Mouse (Mus musculus): Measurements from ENCODE around the gene Syt5.

Syt5 gene

GRCm38 (mm10) chr7:4522292-4522691 is 25.0 kb downstream of the Syt5 start:
- DNase-seq (ENCODE audit: low spot score), result no peak

- DNase-seq (ENCODE audit: low spot score), result no peak
Observed at GRCm38 (mm10) chr7:4521231-4522003, 25.9 kb downstream of the Syt5 start.

GRCm38 (mm10) chr7:4518487-4518886 is 28.9 kb downstream of the Syt5 start:
- no peak for DNase-seq (ENCODE audit: low spot score)

GRCm38 (mm10) chr7:4516332-4517050 is 30.9 kb downstream of the Syt5 start, which contains the start of gene Tnnt1:
Tnnt1 (minus strand) TSS chr7:4516382.
- DNase-seq (ENCODE audit: low spot score), result no peak

GRCm38 (mm10) chr7:4515853-4516252 is 31.5 kb downstream of the Syt5 start:
- DNase-seq (ENCODE audit: low spot score), result no peak

GRCm38 (mm10) chr7:4513829-4514712 is 33.3 kb downstream of the Syt5 start:
- DNase-seq (ENCODE audit: low spot score), result no peak

- DNase-seq (ENCODE audit: low spot score), result no peak
Observed at GRCm38 (mm10) chr7:4513236-4513635, 34.1 kb downstream of the Syt5 start.

GRCm38 (mm10) chr7:4511489-4512224 is 35.7 kb downstream of the Syt5 start:
- DNase-seq (ENCODE audit: low spot score), result no peak

DNA sequence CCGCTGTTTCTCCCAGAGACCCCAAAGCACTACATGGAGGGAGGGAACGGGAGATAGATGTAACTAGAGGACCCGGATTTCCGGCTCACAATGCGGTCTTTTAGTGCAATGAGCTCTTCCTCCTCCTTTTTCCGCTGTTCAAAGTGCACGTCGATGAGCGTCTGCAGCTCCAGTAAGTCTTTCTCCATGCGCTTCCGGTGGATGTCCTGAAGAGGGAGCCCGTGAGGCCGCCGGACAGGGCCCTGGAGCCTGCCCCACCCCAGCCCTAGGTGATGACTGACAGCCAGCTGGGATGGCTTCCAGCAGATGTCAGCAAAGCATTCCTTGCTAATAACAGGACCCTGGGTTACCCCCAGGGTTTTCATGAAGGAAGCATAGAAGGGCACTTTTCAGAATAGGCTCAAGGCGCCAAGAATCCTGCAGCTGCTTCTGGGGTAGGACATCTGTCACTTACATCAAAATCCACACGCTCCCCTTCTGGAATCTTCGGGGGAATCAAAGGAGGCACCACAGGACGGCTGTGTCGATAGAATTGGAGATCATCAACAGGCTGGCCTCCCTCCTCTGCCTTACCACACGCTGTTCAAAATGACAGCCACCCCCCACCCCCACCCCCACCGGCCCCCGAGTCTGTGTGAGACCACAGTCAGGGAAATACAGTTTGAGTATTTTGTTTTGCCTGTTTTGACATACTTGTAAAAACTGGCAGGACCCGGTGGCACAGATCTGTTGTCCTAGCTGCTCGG is 37.3 kb downstream of the Syt5 start:
- DNase-seq (ENCODE audit: low spot score), result no peak

- DNase-seq (ENCODE audit: low spot score), result no peak
Observed at GRCm38 (mm10) chr7:4508739-4509116, 38.6 kb downstream of the Syt5 start.

GRCm38 (mm10) chr7:4508062-4508738 is 39.1 kb downstream of the Syt5 start:
- DNase-seq (ENCODE audit: low spot score), result no peak

- DNase-seq (ENCODE audit: low spot score), result no peak
Observed at GRCm38 (mm10) chr7:4507220-4507619, 40.1 kb downstream of the Syt5 start.

GRCm38 (mm10) chr7:4504646-4505435 is 42.5 kb downstream of the Syt5 start:
- DNase-seq (ENCODE audit: low spot score), result no peak

GRCm38 (mm10) chr7:4503858-4504257 is 43.5 kb downstream of the Syt5 start:
- no peak for DNase-seq (ENCODE audit: low spot score)

DNA sequence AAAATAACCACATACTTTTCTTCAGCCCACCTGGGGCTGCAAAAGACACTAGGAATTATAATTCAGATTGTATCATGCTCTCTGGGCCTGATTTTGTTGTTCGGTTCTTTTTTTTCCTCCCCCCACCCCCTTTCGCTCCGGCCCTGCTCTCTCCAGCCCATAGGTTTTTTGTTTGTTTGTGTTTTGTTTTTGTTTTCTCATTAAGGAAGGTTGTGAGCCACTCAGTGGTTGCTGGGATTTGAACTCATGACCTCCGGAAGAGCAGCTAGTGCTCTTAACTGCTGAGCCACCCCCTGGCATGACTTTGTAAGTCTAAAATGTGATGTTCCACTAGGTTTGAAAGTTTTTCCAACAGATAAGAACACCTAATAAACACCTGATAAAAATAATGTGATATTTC is 44.2 kb downstream of the Syt5 start:
- no peak for DNase-seq (ENCODE audit: low spot score)

DNA sequence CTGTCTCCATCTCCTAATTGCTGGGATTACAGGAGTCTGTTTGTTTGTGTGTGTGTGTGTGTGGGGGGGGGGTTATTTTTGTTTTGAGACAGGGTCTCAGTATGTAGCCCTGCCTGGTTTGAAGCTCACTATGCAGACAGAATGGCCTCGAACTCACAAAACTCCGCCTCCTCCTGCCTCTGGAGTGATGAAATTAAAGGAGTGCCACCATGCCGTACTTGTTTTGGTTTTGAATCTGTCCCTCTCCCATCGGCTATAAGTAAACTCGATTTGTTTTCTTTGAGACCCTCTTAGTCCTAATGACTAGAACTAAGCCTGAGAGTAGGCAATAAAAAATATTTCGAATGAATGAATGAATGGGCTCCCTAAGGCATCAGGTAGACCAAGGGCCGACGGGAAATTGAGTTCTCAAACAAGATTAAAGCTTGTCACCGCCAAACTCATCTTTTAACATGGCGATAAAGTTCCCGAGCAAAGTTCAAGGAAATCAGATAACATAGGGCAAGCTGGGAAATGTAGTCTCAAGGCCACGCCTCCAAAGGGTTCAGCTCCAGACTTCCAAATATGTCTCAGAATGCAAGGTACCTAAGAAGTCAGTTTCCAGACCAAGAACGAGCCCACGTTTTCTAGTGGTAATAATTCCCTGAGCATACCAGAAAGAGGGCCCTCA is 44.8 kb downstream of the Syt5 start:
- peak; percentile 84 for DNase-seq (ENCODE audit: low spot score)

GRCm38 (mm10) chr7:4501558-4502397 is 45.6 kb downstream of the Syt5 start, which contains the start of gene Ppp1r12c:
Ppp1r12c (minus strand) TSS chr7:4501680.
- peak; percentile 83 for DNase-seq (ENCODE audit: low spot score)

DNA sequence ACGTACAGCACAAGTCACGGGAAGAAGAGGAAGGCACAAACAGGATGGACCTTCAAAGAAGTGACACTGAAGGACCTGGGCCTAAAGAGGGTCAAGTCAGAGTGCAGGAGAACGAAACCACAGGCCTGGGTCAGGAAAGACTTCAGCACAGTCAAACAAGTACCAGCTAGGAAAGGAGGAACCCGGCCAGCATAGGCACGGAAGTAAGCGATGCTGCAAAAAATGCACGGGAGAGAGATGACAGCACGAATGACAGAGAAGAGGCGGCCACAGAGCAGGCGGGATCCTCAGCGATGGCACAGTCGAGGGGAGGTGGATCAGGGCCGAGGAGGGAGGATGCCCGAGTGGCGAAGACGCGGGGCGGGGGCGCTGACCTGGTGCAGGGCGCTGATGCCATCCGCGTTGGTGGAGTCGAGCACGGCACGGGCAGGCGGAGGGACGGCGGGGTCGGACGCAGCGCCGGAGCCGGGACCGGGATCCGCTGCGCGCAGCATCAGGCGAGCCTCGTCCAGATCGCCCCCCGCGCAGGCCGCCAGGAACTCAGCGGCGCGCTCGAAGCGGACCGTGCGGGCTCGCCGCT is 46.4 kb downstream of the Syt5 start:
- DNase-seq (ENCODE audit: low spot score), result no peak

Measured in layer of hippocampus, adult 9-10 months (tissue).